Mouse (Mus musculus) bone marrow macrophage, adult 2 months (primary cell): ENCODE data around the gene Trmo. TPM values are rescaled to one million over a fixed set of nuclear protein-coding genes. Genes with fewer than 3 reads are reported as not detected.

Source experiments
- H3K27ac ChIP-seq: 2 replicates; pipeline ENCODE4 v1.5.1; 2012; ENCODE audit warnings: low read depth, low read length; ENCODE audit not compliant: insufficient read depth
- H3K4me1 ChIP-seq: 2 replicates; pipeline ENCODE4 v1.6.1; 2012; ENCODE audit warnings: low read length; ENCODE audit not compliant: control insufficient read depth, insufficient read depth
- H3K4me3 ChIP-seq: 2 replicates; pipeline ENCODE4 v1.5.1; 2012; ENCODE audit warnings: mild to moderate bottlenecking, low read length, moderate library complexity; ENCODE audit not compliant: insufficient read depth
- CTCF ChIP-seq: IDR thresholded peaks from 2 replicates; pipeline ENCODE4 v1.5.1; 2012; ENCODE audit warnings: low read depth, mild to moderate bottlenecking, low read length, moderate library complexity
- POLR2A ChIP-seq: IDR thresholded peaks from 2 replicates; pipeline ENCODE4 v1.6.1; 2012; ENCODE audit warnings: mild to moderate bottlenecking, low read depth, low read length, borderline replicate concordance
- polyA plus RNA-seq: library from polyadenylated mRNA; stranded (reverse); fragments of >200 nt; gene quantifications from 2 replicates; pipeline ENCODE4 v1.2.4, GENCODE M21; 2012; ENCODE audit not compliant: missing spikeins, insufficient read depth, insufficient read length

The Trmo gene
- polyA plus RNA-seq, 1 experiment, result 4.2 TPM

DNA sequence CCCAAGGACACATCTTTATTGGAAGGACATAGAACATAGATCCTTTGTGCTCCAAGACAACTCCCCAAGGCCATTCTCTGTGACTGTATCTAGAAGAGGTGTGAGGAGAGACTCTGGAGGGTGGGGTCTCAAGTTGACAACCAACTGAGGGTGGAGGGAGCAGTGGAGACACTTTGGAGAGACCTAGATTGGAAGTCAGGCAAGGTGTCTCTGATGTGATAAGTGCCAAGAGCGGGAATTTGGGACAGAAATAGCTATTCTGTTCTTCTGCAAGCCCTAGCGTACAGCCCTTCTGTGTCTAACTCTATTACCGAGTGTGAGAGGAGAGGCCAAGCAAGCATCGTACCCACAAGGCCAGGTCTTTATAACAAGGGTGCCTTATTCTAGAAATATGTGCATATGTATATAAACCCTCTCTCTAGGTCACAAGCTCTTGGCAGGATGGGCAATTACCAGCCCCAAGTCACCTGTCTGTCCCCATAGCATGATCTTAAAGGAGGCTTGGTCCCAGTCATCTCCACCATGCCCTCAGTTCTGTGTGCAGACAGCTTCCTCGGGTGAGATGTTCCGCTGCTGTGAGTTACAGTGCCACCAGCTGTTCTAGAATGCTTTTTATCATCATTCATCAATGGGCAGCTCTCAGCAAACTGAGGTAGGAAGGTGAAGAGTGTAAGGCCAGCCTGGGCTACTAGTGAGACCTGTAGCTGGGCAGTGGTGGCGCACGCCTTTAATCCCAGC lies 17.9 kb upstream of the Trmo start:
- Histone ChIP-seq H3K4me3 (no peak overlapping the region), H3K27ac (no peak overlapping the region), H3K4me1 (peaks cover 19% of the 10 kb centered on the region)
- TF ChIP-seq CTCF (no peak), POLR2A (no peak)

GRCm38 (mm10) chr4:46404042-46404795 lies 15.0 kb upstream of the Trmo start:
- H3K4me1 ChIP-seq, result no peaks in the 10 kb centered on the region
- H3K4me3 ChIP-seq, result no peak overlapping the region
- TF ChIP-seq CTCF, result no peak
- no peak for TF ChIP-seq POLR2A
- no peak overlapping the region for H3K27ac ChIP-seq

DNA sequence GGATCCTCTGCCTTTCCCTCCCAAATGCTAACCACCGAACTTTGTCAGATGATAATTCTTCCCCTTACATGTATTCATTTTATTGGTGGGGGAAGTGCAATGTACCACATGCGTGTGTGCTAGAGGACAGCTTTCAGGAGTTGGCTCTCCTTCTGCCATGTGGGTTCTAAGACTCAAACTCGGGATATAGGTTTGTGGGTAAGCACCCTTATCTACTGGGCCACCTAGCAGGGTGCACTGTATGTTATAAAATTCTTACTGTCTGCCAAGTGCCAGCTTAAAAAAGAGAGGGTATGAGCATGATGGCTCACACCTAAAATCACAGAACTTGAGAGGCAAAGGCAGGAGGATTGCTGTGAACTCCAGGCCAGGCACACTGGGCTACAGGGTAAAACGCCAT lies 9.6 kb upstream of the Trmo start:
- H3K4me1 ChIP-seq, result no peaks in the 10 kb centered on the region
- TF ChIP-seq POLR2A (no peak), CTCF (no peak)
- no peak overlapping the region for H3K4me3 ChIP-seq
- H3K27ac ChIP-seq, result no peak overlapping the region

GRCm38 (mm10) chr4:46395736-46396135 lies 6.5 kb upstream of the Trmo start:
- no peak overlapping the region for H3K27ac ChIP-seq
- H3K4me3 ChIP-seq, result no peak overlapping the region
- no peak for TF ChIP-seq POLR2A
- TF ChIP-seq CTCF, result no peak
- H3K4me1 ChIP-seq, result no peaks in the 10 kb centered on the region

DNA sequence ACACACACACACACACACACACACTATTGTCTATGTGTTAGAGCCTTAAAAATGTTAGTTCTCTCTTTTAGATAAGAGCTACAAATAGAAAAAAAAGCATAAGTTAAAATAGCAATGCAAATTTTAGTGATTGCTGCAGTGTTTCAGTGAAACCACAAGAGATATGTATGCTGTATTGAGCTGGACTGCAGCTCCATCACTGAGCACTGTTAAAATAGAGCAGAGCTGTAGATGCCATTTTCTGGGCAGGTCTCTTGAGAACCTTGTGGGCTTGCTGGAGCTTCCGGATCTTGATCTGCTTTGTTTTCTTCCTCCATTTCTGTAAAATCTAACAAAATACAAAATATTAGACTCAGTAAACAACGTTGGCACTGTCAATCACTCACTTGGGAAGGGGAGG lies 5.2 kb upstream of the Trmo start:
- H3K4me1 ChIP-seq, result no peaks in the 10 kb centered on the region
- no peak for TF ChIP-seq CTCF
- no peak for TF ChIP-seq POLR2A
- no peak overlapping the region for H3K4me3 ChIP-seq

DNA sequence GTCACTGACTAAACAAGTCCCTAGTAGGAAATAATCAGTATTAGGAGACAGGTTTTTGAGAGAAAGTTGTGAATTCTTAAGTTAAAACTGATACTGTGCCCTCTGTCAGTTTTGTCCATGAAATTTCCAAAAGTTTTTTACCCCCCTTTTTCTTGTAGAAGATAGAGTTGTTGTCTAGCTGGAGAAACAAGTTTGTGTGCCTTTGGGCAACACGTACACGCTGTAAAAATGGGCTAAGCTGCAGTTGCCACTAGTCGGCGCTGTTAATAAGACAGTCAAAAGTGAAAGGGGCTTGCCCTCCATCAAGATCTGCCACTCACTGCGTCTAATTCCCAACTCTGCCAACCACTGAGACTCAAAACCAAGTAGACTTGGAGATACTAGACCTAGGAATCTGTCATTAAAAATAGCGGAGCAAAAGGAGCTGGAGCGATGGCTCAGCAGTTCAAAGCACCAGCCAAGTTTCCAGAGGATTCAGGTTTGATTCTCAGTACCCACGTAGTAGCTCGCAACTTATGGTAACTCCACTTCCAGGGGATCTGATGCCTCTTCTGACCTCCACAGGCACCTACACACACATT lies 1.2 kb upstream of the Trmo start:
- Histone ChIP-seq H3K27ac (peak overlapping the region; percentile 84; the same call in 1 of the 2 replicates), H3K4me1 (no peaks in the 10 kb centered on the region; the same call in 1 of the 2 replicates), H3K4me3 (peak overlapping the region; percentile 10; the same call in 1 of the 2 replicates)
- peak; percentile 47; the same call in 1 of the 2 replicates for TF ChIP-seq CTCF
- TF ChIP-seq POLR2A, result no peak

More for the DNA sequence above, 5.2 kb upstream of the Trmo start:
- H3K27ac ChIP-seq, result no peak overlapping the region

- H3K4me3 ChIP-seq, result peak overlapping the region; percentile 77
- TF ChIP-seq CTCF, result no peak
- no peak for TF ChIP-seq POLR2A
- no peaks in the 10 kb centered on the region; the same call in 1 of the 2 replicates for H3K4me1 ChIP-seq
- peak overlapping the region; percentile 84 for H3K27ac ChIP-seq
Observed at GRCm38 (mm10) chr4:46389612-46390341, 540 bp upstream of the Trmo start.

GRCm38 (mm10) chr4:46388556-46388955 lies 681 bp downstream of the Trmo start:
- no peak for TF ChIP-seq CTCF
- no peak for TF ChIP-seq POLR2A
- H3K4me3 ChIP-seq, result peak overlapping the region; percentile 77
- no peak overlapping the region for H3K27ac ChIP-seq
- no peaks in the 10 kb centered on the region; the same call in 1 of the 2 replicates for H3K4me1 ChIP-seq

- H3K4me3 ChIP-seq, result no peak overlapping the region
- peaks cover 14% of the 10 kb centered on the region for H3K4me1 ChIP-seq
- H3K27ac ChIP-seq, result no peak overlapping the region
- TF ChIP-seq CTCF (peak; percentile 75), POLR2A (no peak)
Observed at GRCm38 (mm10) chr4:46374869-46375368, 14.3 kb downstream of the Trmo start.

DNA sequence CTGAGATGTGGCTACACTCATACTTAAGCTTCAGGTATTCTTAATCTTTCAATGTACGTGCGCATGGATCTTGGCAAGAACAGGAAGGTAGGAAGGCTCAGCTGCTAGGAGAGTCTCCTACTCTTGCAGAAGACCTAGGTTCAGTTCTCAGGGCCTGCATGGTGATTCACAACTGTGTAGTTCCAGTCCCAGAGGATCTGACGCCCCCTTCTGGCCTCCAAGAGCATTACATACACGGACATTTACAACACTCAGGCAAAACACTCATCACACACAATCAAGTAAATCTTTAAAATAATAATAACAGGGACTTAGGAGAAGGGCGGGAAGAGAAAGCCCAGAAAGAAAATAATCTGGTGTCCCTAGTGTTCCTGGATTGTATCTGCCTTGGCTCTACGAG lies 14.8 kb downstream of the Trmo start:
- TF ChIP-seq POLR2A (no peak), CTCF (peak; percentile 62)
- H3K4me3 ChIP-seq, result no peak overlapping the region

More for the DNA sequence above, 14.8 kb downstream of the Trmo start:
- Histone ChIP-seq H3K27ac (no peak overlapping the region), H3K4me1 (peaks cover 14% of the 10 kb centered on the region)
